Mouse (Mus musculus) cortical plate, adult 2 months (tissue): ENCODE measurements around the gene Ankfy1.

Experiments used
- CTCF ChIP-seq: fragments of 200-500 bp; IDR thresholded peaks from 2 replicates; pipeline ENCODE4 v1.5.1; 2011; ENCODE audit warnings: mild to moderate bottlenecking, control low read depth, low read length; ENCODE audit not compliant: insufficient read depth; ENCODE audit errors: extremely low read depth
- POLR2A ChIP-seq: fragments of 200-500 bp; IDR thresholded peaks from 2 replicates; pipeline ENCODE4 v1.6.1; 2011; ENCODE audit warnings: mild to moderate bottlenecking, low read length, control low read depth; ENCODE audit not compliant: insufficient read depth; ENCODE audit errors: extremely low read depth

GRCm38 (mm10) chr11:72758316-72758715 lies 68.5 kb downstream of the Ankfy1 start:
- TF ChIP-seq POLR2A (no peak), CTCF (no peak)
